Mouse (Mus musculus): ENCODE results near the gene Tceal7.
"Not testable (repeated sequence)": the region's sequence is repeated elsewhere in the genome, so short reads cannot be mapped to it uniquely, and the experiment has no call there.

GRCm38 (mm10) chrX:136270393-136271111 lies 56.0 kb downstream of the Tceal7 start:
- not testable (repeated sequence) for TF ChIP-seq CTCF (IDR thresholded peaks at IDR 0.05; ENCODE audit: insufficient read depth, low read length); POLR2A (IDR thresholded peaks at IDR 0.05; ENCODE audit: borderline replicate concordance, extremely low read depth, low read depth, low read length)

All from lung, adult 2 months (tissue).